Mouse (Mus musculus): ENCODE data around the gene Ror2. TPM values are rescaled to one million over a fixed set of nuclear protein-coding genes. Genes with fewer than 3 reads are reported as not detected.

Ror2 gene
- total RNA-seq, 1 experiment: 15.1 TPM

DNA sequence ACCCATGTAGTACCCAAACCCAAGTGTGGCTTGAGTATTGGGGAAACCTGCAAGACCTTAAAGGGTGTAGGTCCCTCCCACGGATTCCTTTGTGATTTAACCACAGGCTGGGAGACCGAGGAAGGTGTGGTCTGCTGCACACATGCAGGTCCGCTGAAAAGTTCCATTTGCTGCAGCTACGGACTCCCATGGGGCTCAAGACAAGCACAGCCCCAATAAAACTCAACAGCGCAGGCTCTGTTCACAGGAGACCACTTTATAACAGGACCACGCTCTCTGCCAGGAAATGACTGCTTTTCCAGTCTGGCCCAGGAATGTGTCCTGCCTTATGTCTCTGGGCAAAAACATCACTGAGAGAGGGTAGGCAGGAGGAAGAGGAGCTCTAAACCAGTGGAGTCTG, 92.2 kb downstream of the Ror2 start:
- Histone ChIP-seq H3K9me3 (ENCODE audit: control insufficient read depth, insufficient read depth, low read depth, low read length) (no peaks in the 10 kb centered on the region), H3K4me3 (ENCODE audit: insufficient read depth in 1 of 2, low read depth in 1 of 2, low read length in 2 of 2, poor library complexity in 1 of 2, severe bottlenecking in 1 of 2) (0 out of 4 replicates have a peak overlapping the region, but pooled peaks of 1 of the 2 experiments have one; percentile 10), H3K27ac (ENCODE audit: insufficient read depth, low read depth, low read length, poor library complexity, severe bottlenecking) (no peak overlapping the region; the same call in 1 of the 2 replicates), H3K9ac (ENCODE audit: insufficient read depth, low read depth, low read length, poor library complexity, severe bottlenecking) (peak overlapping the region; percentile 19; the same call in 1 of the 2 replicates), H3K36me3 (ENCODE audit: control insufficient read depth, insufficient read depth, low read length, poor library complexity, severe bottlenecking) (no peaks in the 10 kb centered on the region), H3K4me1 (ENCODE audit: control insufficient read depth in 2 of 2, insufficient read depth in 2 of 2, low read length in 2 of 2, poor library complexity in 1 of 2) (peaks cover 22 to 47% of the 10 kb centered on the region in 2 experiments)
- no peak for TF ChIP-seq MAFK (IDR thresholded peaks at IDR 0.05; ENCODE audit: insufficient read depth, low read depth, low read length)
- no peak for TF ChIP-seq ZC3H11A (IDR thresholded peaks at IDR 0.05; ENCODE audit: borderline replicate concordance, low read depth, low read length)
- no peak for TF ChIP-seq ZNF384 (IDR thresholded peaks at IDR 0.05; ENCODE audit: low read depth, low read length)
- TF ChIP-seq CHD2 (IDR thresholded peaks at IDR 0.05; ENCODE audit: low read depth, low read length): no peak
- TF ChIP-seq HCFC1 (IDR thresholded peaks at IDR 0.05; ENCODE audit: borderline replicate concordance, insufficient read depth, low read length): no peak
- DNase-seq (ENCODE audit: low read depth, low spot score): no peak
- in situ Hi-C loops (cut with MboI; ENCODE audit: low sequenced_read_pairs in 2 of 2, unreplicated experiment in 2 of 2): no loop called here

DNA sequence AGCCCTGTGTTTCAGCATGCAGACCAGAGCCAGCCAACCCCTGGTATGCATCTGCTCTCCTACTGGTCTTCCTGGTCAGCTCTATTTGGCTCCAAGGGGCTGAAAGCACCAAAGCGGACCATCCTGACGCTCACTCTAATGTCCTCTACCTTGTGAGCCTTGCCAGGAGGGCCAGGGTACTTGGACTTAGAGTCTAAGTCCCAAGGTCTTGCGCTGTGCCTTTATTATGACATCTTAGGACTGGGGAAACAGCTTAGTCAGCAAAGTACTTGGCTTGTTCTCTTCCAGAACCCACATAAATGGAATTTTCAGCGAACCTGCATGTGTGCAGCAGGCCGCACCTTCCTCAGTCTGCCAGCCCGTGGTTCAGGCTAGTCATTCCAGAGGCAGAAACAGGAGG, 93.6 kb downstream of the Ror2 start:
- Histone ChIP-seq H3K36me3 (ENCODE audit: control insufficient read depth, insufficient read depth, low read length, poor library complexity, severe bottlenecking) (peaks cover 3% of the 10 kb centered on the region; the same call in 1 of the 2 replicates), H3K4me3 (ENCODE audit: insufficient read depth in 1 of 2, low read depth in 1 of 2, low read length in 2 of 2, poor library complexity in 1 of 2, severe bottlenecking in 1 of 2) (no peak overlapping the region), H3K27ac (ENCODE audit: insufficient read depth, low read depth, low read length, poor library complexity, severe bottlenecking) (peak overlapping the region; percentile 0; the same call in 1 of the 2 replicates), H3K9me3 (ENCODE audit: control insufficient read depth, insufficient read depth, low read depth, low read length) (no peaks in the 10 kb centered on the region), H3K9ac (ENCODE audit: insufficient read depth, low read depth, low read length, poor library complexity, severe bottlenecking) (peak overlapping the region; percentile 29; the same call in 1 of the 2 replicates), H3K4me1 (ENCODE audit: control insufficient read depth in 2 of 2, insufficient read depth in 2 of 2, low read length in 2 of 2, poor library complexity in 1 of 2) (peaks cover 23 to 46% of the 10 kb centered on the region in 2 experiments)
- in situ Hi-C loops (cut with MboI; ENCODE audit: low sequenced_read_pairs in 2 of 2, unreplicated experiment in 2 of 2): no loop called here
- TF ChIP-seq ZC3H11A (IDR thresholded peaks at IDR 0.05; ENCODE audit: borderline replicate concordance, low read depth, low read length) (no peak), CHD2 (IDR thresholded peaks at IDR 0.05; ENCODE audit: low read depth, low read length) (no peak), HCFC1 (IDR thresholded peaks at IDR 0.05; ENCODE audit: borderline replicate concordance, insufficient read depth, low read length) (no peak), ZNF384 (IDR thresholded peaks at IDR 0.05; ENCODE audit: low read depth, low read length) (no peak), MAFK (IDR thresholded peaks at IDR 0.05; ENCODE audit: insufficient read depth, low read depth, low read length) (peak; percentile 74)
- DNase-seq (ENCODE audit: low read depth, low spot score): no peak

DNA sequence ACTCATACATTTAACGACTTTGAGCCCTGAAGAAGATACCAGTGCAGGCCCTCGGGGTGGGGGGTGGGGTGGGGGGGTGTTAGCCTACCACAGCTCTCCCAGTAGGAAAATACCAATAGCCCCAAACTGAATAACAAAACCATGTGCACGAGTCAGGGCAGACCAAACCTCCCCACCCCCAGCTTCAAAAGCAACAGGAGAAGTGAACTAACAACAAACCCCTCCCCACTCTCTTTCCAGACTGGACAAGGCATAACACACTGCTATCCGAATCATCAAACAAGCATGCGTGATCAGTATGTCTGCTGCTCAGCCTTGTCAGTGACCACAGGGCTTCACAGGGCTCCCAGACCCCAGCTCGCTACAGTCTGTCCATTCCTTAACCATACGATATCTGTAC, 94.3 kb downstream of the Ror2 start:
- Histone ChIP-seq H3K4me3 (ENCODE audit: insufficient read depth in 1 of 2, low read depth in 1 of 2, low read length in 2 of 2, poor library complexity in 1 of 2, severe bottlenecking in 1 of 2) (no peak overlapping the region), H3K4me1 (ENCODE audit: control insufficient read depth in 2 of 2, insufficient read depth in 2 of 2, low read length in 2 of 2, poor library complexity in 1 of 2) (peaks cover 20 to 43% of the 10 kb centered on the region in 2 experiments), H3K36me3 (ENCODE audit: control insufficient read depth, insufficient read depth, low read length, poor library complexity, severe bottlenecking) (peaks cover 4% of the 10 kb centered on the region; the same call in 1 of the 2 replicates), H3K27ac (ENCODE audit: insufficient read depth, low read depth, low read length, poor library complexity, severe bottlenecking) (no peak overlapping the region; the same call in 1 of the 2 replicates), H3K9ac (ENCODE audit: insufficient read depth, low read depth, low read length, poor library complexity, severe bottlenecking) (peak overlapping the region; percentile 29; the same call in 1 of the 2 replicates), H3K9me3 (ENCODE audit: control insufficient read depth, insufficient read depth, low read depth, low read length) (no peaks in the 10 kb centered on the region)
- no peak for DNase-seq (ENCODE audit: low read depth, low spot score)
- TF ChIP-seq MAFK (IDR thresholded peaks at IDR 0.05; ENCODE audit: insufficient read depth, low read depth, low read length) (no peak), ZNF384 (IDR thresholded peaks at IDR 0.05; ENCODE audit: low read depth, low read length) (no peak)
- in situ Hi-C loops (cut with MboI; ENCODE audit: low sequenced_read_pairs in 2 of 2, unreplicated experiment in 2 of 2): no loop called here

DNA sequence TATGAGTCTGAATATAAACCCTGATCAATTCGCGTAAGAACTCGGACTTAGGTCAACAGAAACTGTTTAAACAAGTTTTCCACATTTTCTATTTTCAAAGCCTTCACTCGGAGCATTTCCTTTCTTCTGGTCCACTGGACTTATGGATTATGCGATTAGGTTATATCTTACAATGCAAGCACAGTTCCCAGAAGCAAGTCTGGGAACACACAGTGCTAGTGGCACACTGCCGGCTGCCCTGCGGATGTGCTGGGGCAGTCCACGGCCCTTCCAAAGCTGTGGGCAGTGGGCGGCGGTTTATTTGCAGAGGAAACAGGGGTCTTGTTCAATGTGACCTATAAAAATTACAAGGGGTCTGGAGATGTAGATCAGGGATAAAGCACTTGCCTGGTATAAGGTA, 97.0 kb downstream of the Ror2 start:
- in situ Hi-C loops (cut with MboI; ENCODE audit: low sequenced_read_pairs in 2 of 2, unreplicated experiment in 2 of 2): no loop called here
- TF ChIP-seq MAFK (IDR thresholded peaks at IDR 0.05; ENCODE audit: insufficient read depth, low read depth, low read length) (no peak), ZNF384 (IDR thresholded peaks at IDR 0.05; ENCODE audit: low read depth, low read length) (no peak), HCFC1 (IDR thresholded peaks at IDR 0.05; ENCODE audit: borderline replicate concordance, insufficient read depth, low read length) (no peak)
- Histone ChIP-seq H3K4me1 (ENCODE audit: control insufficient read depth in 2 of 2, insufficient read depth in 2 of 2, low read length in 2 of 2, poor library complexity in 1 of 2) (peaks cover 16 to 26% of the 10 kb centered on the region in 2 experiments), H3K9ac (ENCODE audit: insufficient read depth, low read depth, low read length, poor library complexity, severe bottlenecking) (no peak overlapping the region), H3K27ac (ENCODE audit: insufficient read depth, low read depth, low read length, poor library complexity, severe bottlenecking) (no peak overlapping the region), H3K4me3 (ENCODE audit: insufficient read depth in 1 of 2, low read depth in 1 of 2, low read length in 2 of 2, poor library complexity in 1 of 2, severe bottlenecking in 1 of 2) (no peak overlapping the region), H3K9me3 (ENCODE audit: control insufficient read depth, insufficient read depth, low read depth, low read length) (no peaks in the 10 kb centered on the region), H3K36me3 (ENCODE audit: control insufficient read depth, insufficient read depth, low read length, poor library complexity, severe bottlenecking) (peaks cover 7% of the 10 kb centered on the region; the same call in 1 of the 2 replicates)
- DNase-seq (ENCODE audit: low read depth, low spot score): no peak

DNA sequence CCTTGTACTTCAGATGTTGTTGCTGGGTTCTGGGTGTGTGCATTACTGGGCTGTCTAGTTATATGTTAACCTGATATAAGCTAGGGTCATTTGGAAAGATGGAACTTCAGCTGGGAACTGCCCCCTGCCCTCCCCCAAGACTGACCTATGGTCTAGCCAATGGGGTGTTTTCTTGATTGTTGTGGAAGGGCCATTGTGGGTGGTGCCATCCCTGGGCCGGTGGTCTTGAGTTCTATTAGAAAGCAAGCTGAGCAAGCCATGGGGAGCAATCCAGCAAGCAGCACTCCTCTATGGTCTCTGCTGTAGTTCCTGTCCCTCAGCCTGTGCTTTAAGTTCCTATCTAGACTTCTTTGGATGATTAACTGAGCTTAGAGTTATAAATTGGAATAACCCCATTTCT, 101.1 kb downstream of the Ror2 start:
- TF ChIP-seq ZC3H11A (IDR thresholded peaks at IDR 0.05; ENCODE audit: borderline replicate concordance, low read depth, low read length) (no peak), CHD2 (IDR thresholded peaks at IDR 0.05; ENCODE audit: low read depth, low read length) (no peak)
- in situ Hi-C loops (cut with MboI; ENCODE audit: low sequenced_read_pairs in 2 of 2, unreplicated experiment in 2 of 2): no loop called here
- no peaks in the 10 kb centered on the region for H3K9me3 ChIP-seq (ENCODE audit: control insufficient read depth, insufficient read depth, low read depth, low read length)
- H3K27ac ChIP-seq (ENCODE audit: insufficient read depth, low read depth, low read length, poor library complexity, severe bottlenecking): peak overlapping the region; percentile 92; the same call in 1 of the 2 replicates
- peaks cover 7% of the 10 kb centered on the region; the same call in 1 of the 2 replicates for H3K36me3 ChIP-seq (ENCODE audit: control insufficient read depth, insufficient read depth, low read length, poor library complexity, severe bottlenecking)
- no peak for DNase-seq (ENCODE audit: low read depth, low spot score)
- peaks cover 10 to 35% of the 10 kb centered on the region in 2 experiments; a peak in 3 of 4 replicates for H3K4me1 ChIP-seq (ENCODE audit: control insufficient read depth in 2 of 2, insufficient read depth in 2 of 2, low read length in 2 of 2, poor library complexity in 1 of 2)
- no peak overlapping the region for H3K9ac ChIP-seq (ENCODE audit: insufficient read depth, low read depth, low read length, poor library complexity, severe bottlenecking)
- peak overlapping the region; percentile 49 to 54; a peak in 3 of 4 replicates for H3K4me3 ChIP-seq (ENCODE audit: insufficient read depth in 1 of 2, low read depth in 1 of 2, low read length in 2 of 2, poor library complexity in 1 of 2, severe bottlenecking in 1 of 2)

Data from ES-E14 (cell line).